Mouse (Mus musculus) gastrocnemius, postnatal 36 days (tissue): ENCODE measurements around the gene Fam120b. TPM values are rescaled to one million over a fixed set of nuclear protein-coding genes. Genes with fewer than 3 reads are reported as not detected.
A peak's percentile ranks its signal among the peaks of the same experiment; 100 is the strongest.
"Not testable (repeated sequence)": the region's sequence is repeated elsewhere in the genome, so short reads cannot be mapped to it uniquely, and the experiment has no call there.

Experiments
- DNase-seq, 2 experiments: peaks; one replicate each; pipeline ENCODE4 v3.0.0; 2022
- intact Hi-C: fragments of 180-260 bp; cut with DNase I; formaldehyde crosslinking; loops from one replicate; pipeline ENCODE4 v1.15.1; 2025
- total RNA-seq, 2 experiments: library from RNA; stranded (reverse); gene quantifications; 2 replicates each; pipeline ENCODE4 v1.2.3; 2021

Gene Fam120b
- total RNA-seq, 2 experiments from 2014 or later: 7.8 to 9.9 TPM

- intact Hi-C loops: no loop called here
- DNase-seq: peak in 1 of 2 experiments; percentile 11
Measured at GRCm38 (mm10) chr17:15425931-15426330, 29.9 kb downstream of the Fam120b start.

DNA sequence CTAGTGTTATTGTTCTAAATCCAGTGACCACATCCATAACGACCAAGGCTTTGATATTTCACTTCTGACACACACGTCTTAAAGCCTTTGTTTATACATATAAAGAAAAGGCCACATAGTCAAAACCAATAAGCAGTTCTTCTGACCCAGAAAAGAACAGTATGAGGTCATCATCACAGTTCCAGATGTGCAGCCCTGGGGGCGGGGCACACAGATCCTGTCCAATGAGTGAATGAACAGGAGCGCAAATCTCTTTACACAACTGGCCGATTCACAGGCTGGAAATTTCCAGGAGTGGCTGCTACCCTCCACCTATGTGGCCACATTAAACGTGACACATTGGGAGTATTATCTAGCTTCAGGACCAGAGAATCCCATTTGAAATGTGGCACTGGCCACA, 33.4 kb downstream of the Fam120b start:
- intact Hi-C loops: no loop called here
- no peak for DNase-seq

DNA sequence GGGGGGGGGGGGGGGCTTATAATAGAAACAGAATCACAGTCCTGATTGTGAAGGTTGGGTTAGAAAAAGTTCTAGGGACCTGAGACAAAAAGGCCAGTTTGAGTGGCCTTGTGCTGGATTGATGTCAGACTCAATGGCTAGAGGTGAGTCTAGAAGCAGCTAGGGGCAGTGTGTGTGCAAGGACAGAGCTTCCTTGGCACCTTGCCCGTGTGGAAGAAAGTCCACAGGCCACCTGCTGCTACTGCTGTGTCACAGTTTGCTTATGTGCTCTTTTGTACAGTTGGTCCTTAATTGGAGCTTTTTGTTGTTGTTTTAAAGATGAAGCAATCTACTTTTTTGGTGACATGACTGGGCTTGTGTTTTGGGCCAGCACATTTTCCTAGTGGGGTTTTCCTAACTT, 33.9 kb downstream of the Fam120b start:
- intact Hi-C loops: no loop called here
- no peak for DNase-seq

- intact Hi-C loops: no loop called here
- DNase-seq: no peak
Measured at GRCm38 (mm10) chr17:15431021-15431514, 35.1 kb downstream of the Fam120b start.

DNA sequence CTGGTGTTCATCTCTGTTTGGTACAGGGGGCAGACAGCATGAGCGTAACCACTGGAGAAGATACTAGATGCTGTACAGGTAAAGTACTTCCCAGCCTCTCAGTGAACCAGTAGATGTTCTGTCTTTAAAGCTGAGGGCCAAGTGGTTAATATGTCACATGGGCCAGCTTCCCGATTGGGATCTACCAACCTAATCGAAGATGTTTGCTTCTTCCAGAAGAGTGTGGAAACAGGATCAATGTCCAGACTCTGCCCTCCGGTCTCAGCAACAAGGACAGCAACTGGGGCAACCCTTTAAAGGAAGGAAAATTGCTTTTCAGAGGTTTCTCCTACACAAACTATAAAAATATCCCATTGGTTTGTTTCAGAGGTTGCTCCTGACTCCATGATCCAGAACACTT, 35.5 kb downstream of the Fam120b start:
- intact Hi-C loops: no loop called here
- no peak for DNase-seq

GRCm38 (mm10) chr17:15432036-15432435, 36.0 kb downstream of the Fam120b start:
- intact Hi-C loops: no loop called here
- DNase-seq: no peak

GRCm38 (mm10) chr17:15434748-15435147, 38.7 kb downstream of the Fam120b start:
- intact Hi-C loops: no loop called here
- no peak for DNase-seq

GRCm38 (mm10) chr17:15440067-15440462, 44.1 kb downstream of the Fam120b start:
- no peak for DNase-seq
- intact Hi-C loops: no loop called here

GRCm38 (mm10) chr17:15440463-15441121, 44.6 kb downstream of the Fam120b start:
- no peak for DNase-seq

GRCm38 (mm10) chr17:15445421-15445820, 49.4 kb downstream of the Fam120b start:
- intact Hi-C loops: no loop called here
- no peak for DNase-seq

More at GRCm38 (mm10) chr17:15440463-15441121, 44.6 kb downstream of the Fam120b start:
- intact Hi-C loops: no loop called here

- intact Hi-C loops: no loop called here
- DNase-seq: no peak
Measured at GRCm38 (mm10) chr17:15447831-15448230, 51.8 kb downstream of the Fam120b start.

GRCm38 (mm10) chr17:15449144-15449543, 53.1 kb downstream of the Fam120b start:
- intact Hi-C loops, DNase-seq: not testable (repeated sequence)

- peak in 1 of 2 experiments; percentile 17 for DNase-seq
Measured at GRCm38 (mm10) chr17:15449606-15450005, 53.6 kb downstream of the Fam120b start.

GRCm38 (mm10) chr17:15455203-15455602, 59.2 kb downstream of the Fam120b start:
- no peak for DNase-seq
- intact Hi-C loops: no loop called here

More at GRCm38 (mm10) chr17:15449606-15450005, 53.6 kb downstream of the Fam120b start:
- intact Hi-C loops: no loop called here

- intact Hi-C loops: no loop called here
- DNase-seq: no peak
Measured at GRCm38 (mm10) chr17:15456595-15456994, 60.6 kb downstream of the Fam120b start.

DNA sequence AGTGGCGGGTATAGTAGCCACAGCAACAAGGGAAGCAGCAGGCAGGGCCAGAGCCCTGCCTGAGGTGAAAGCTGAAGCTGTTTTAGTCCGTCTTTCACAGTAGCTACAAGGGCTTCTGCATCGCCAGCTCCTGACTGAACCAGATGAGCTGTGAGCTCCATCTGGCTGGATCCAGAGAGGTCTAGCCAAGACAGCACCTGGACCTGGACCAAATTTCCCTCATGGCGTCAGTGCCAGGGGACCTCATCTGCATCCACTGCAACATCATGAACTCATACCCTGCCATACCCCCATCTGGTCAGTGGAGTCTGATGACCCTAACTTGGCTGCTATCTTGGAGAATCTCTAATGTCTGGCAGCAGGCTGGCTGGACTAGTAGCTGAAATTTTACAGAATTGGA, 63.8 kb downstream of the Fam120b start:
- DNase-seq: no peak
- intact Hi-C loops: no loop called here

- intact Hi-C loops: no loop called here
- DNase-seq: peak; percentile 45 to 48
Measured at GRCm38 (mm10) chr17:15461921-15462495, 66.0 kb downstream of the Fam120b start.

GRCm38 (mm10) chr17:15467669-15468068, 71.7 kb downstream of the Fam120b start:
- intact Hi-C loops: loop anchor here (2.0 kb wide), 2 partner anchors 47 to 401 kb away; no protein-coding TSS in a partner anchor
- DNase-seq: peak; percentile 55 to 66

DNA sequence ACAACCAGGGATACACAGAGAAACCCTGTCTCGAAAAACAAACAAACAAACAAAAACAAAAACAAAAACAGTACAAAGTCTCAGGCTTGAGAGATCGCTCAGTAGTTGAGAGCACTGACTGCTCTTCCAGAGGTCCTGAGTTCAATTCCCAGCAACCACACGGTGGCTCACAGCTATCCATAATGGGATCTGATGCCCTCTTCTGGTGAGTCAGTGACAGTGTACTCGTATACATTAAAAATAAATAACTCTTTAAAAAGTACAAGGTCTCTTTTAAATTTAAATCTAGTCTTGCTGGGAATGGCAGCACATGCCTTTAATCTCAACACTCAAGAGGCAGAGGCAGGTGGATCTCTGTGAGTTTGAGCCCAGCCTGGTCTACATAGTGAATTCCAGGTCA, 76.7 kb downstream of the Fam120b start:
- intact Hi-C loops: no loop called here
- DNase-seq: no peak
